Mouse (Mus musculus) embryonic fibroblast, embryonic 13.5 days (primary cell): ENCODE measurements around the gene Plekha7. TPM values are rescaled to one million over a fixed set of nuclear protein-coding genes. Genes with fewer than 3 reads are reported as not detected.
A peak's percentile ranks its signal among the peaks of the same experiment; 100 is the strongest.

ENCODE experiments used
- H3K27ac ChIP-seq: 2 replicates; pipeline ENCODE4 v1.5.1; 2012; ENCODE audit warnings: low read length, control low read depth, inconsistent platforms; ENCODE audit not compliant: insufficient read depth
- H3K4me1 ChIP-seq: 2 replicates; pipeline ENCODE4 v1.6.1; 2011; ENCODE audit warnings: low read length; ENCODE audit not compliant: control insufficient read depth, insufficient read depth
- H3K4me3 ChIP-seq: 2 replicates; pipeline ENCODE4 v1.5.1; 2011; ENCODE audit warnings: mild to moderate bottlenecking, control low read depth, low read length; ENCODE audit not compliant: insufficient read depth
- CTCF ChIP-seq: IDR thresholded peaks from 2 replicates; pipeline ENCODE4 v1.5.1; 2011; ENCODE audit warnings: mild to moderate bottlenecking, control low read depth, low read length, moderate library complexity, borderline replicate concordance; ENCODE audit not compliant: insufficient read depth
- POLR2A ChIP-seq: IDR thresholded peaks from 2 replicates; pipeline ENCODE4 v1.6.1; 2011; ENCODE audit warnings: low read depth, mild to moderate bottlenecking, control low read depth, low read length, moderate library complexity
- polyA plus RNA-seq: library from polyadenylated mRNA; stranded (reverse); fragments of >200 nt; gene quantifications from 2 replicates; pipeline ENCODE4 v1.2.4, GENCODE M21; 2011; ENCODE audit warnings: low read depth; ENCODE audit not compliant: missing spikeins, insufficient read length

The Plekha7 gene
- polyA plus RNA-seq, 1 experiment = 5.8 TPM

DNA sequence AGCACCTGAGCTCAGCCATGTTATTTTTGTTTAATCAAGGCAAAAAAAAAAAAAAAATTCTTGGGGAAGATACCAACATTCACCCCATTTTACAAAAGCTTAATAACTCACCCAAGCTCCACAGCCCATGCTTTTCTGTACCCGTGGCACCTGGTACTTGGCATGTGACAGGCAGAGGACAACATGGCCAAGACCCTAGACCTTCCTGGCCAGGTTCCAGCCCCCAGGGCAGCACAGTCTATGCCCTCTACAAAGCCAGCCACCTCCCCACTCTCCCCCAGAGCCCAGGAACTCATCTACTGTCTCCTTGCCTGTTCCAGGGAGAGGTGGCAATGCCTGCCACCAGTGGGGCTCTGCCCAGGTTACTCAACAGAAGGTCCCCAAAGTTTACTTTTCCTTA is 17.6 kb downstream of the Plekha7 start:
- Histone ChIP-seq H3K4me1 (peaks cover 10% of the 10 kb centered on the region), H3K27ac (no peak overlapping the region), H3K4me3 (no peak overlapping the region)
- no peak for TF ChIP-seq POLR2A

DNA sequence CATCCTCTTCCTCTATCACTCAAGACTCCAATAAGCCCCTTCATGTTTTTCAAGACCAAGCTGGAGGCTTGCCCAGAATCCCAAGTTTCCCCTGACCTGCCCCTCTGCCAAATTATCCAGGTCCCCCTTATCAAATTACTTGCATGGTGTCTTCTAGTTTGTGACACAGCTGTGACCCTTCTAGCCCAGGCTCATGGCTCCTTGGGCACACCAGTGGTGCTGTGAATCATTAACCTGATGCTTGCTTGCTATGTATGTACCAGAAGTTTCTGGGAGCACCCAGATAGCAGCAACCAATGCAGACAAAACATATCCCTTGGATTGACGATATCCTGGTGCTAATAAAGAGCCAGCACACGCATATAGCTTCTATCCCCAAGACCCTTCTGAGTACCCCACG is 19.2 kb downstream of the Plekha7 start:
- Histone ChIP-seq H3K4me1 (peaks cover 10% of the 10 kb centered on the region), H3K27ac (no peak overlapping the region), H3K4me3 (no peak overlapping the region)
- TF ChIP-seq POLR2A = no peak
- TF ChIP-seq CTCF = no peak

DNA sequence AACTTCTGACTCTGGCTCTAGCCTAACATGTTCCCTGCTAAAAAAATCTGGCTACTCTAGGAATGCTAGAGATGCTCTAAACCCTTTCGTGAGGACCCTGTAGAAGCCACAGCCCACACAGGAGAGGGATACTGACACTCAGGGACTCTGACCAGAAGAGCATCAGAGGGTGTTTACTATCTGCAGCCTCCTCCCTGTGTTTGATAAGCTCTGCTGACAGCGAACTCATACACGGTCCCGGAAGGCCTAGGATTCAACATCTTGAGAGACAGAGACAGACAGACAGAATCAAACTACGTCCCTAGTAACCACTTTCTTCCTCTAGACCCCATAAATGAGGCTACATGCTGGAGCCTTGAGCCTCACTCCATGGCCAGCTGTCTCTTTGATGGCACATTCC is 20.2 kb downstream of the Plekha7 start:
- peak overlapping the region; percentile 85 for H3K27ac ChIP-seq
- H3K4me1 ChIP-seq = peaks cover 10% of the 10 kb centered on the region
- no peak overlapping the region for H3K4me3 ChIP-seq
- TF ChIP-seq POLR2A = no peak
- TF ChIP-seq CTCF = no peak

DNA sequence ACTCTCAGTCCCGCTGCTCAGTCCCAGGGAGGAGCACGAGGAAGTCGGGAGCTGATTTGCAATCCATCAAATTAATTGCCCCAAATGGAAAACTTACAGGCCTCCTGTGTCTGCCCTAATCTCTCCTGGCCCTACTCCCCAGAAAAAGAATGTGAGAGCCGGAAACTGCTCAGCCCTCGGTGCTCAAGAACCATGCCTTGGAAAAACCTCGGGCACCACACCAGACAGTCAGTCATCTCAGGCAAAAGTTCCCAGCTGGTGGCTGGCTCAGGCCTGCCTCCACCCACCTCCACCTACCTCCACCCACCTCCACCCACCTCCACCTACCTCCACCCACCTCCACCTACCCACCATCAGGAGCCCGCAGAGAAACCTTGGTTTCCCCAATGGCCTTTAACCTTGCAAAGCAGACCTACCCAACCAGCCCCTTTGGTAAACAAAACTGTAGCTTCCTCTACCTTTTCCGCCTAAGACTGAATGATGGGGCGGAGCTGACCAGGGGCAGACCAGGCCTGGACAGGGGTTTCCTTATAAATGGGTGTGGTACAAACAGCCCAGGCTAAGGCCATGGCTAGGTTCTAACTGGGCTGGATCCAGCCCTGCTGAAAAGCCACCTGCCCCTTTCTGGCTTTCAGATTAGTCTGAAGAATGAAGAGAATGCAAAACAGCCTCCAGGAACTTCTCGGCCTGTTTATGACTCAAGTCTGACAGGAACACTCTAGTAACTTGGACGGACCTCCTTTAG is 21.4 kb downstream of the Plekha7 start:
- H3K27ac ChIP-seq = peak overlapping the region; percentile 85
- no peak overlapping the region for H3K4me3 ChIP-seq
- peaks cover 10% of the 10 kb centered on the region for H3K4me1 ChIP-seq
- TF ChIP-seq POLR2A = no peak
- no peak for TF ChIP-seq CTCF

DNA sequence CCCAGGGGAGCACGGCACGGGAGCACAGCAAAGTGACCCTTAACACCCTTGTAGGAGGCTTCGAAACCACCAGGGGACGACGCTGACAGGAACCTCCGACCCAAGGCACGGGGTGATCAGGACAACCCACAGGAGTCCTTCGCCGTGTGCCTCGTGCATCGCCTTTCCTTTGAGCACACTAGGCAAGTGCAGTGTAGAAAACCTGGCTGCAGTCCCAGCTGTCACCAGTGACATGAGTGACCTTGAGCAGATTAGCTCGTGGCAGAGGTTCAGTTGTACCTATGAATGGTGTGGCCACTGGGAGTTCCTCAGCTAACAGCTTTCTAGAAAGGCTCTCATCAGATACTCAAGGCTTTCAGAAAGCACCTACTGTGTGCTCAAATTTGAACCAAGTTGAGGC is 22.0 kb downstream of the Plekha7 start:
- TF ChIP-seq POLR2A (no peak), CTCF (no peak)
- no peak overlapping the region for H3K4me3 ChIP-seq
- H3K4me1 ChIP-seq = peaks cover 10% of the 10 kb centered on the region
- H3K27ac ChIP-seq = peak overlapping the region; percentile 85

DNA sequence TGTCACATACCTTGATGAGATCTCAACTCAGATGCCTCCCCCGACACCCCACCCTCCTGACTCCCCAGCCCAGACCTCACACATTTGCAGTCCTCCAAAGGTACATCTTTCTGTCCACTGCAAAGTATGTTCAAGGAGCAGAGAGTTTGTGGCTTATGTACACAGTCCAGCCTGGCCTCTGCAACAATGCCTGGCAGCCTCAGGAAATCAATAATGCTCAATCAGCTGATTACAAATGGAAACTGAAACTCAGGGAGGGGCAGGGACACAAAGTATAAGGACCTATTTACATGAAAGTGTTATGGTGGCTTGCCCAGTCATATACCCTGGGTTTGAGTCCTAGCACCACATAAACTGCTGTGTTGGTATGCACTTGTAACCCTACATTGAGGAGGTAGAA is 23.0 kb downstream of the Plekha7 start:
- H3K4me1 ChIP-seq = peaks cover 10% of the 10 kb centered on the region
- H3K4me3 ChIP-seq = no peak overlapping the region
- no peak for TF ChIP-seq POLR2A
- no peak for TF ChIP-seq CTCF
- H3K27ac ChIP-seq = no peak overlapping the region

DNA sequence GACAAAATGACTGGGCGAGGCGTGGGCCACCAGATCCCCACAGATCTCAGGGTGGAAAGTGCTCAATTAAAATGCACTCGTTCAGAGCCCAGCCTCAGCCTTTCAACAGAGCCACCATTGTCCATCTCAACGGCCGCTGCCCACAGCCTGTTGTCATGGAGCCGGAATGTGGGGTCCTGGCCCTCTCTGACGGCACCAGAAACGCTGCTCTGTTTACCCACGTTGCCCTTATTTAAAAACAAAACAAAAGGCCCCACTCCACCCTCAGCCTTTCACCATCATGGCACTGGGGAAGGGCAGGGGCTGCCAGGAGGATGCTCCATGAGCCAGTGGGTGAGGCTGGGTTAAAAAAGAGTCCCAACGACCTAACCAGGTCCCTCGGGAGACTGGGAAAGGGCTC is 25.4 kb downstream of the Plekha7 start:
- TF ChIP-seq POLR2A (no peak), CTCF (no peak)
- Histone ChIP-seq H3K4me3 (no peak overlapping the region), H3K27ac (no peak overlapping the region), H3K4me1 (peaks cover 5% of the 10 kb centered on the region)

DNA sequence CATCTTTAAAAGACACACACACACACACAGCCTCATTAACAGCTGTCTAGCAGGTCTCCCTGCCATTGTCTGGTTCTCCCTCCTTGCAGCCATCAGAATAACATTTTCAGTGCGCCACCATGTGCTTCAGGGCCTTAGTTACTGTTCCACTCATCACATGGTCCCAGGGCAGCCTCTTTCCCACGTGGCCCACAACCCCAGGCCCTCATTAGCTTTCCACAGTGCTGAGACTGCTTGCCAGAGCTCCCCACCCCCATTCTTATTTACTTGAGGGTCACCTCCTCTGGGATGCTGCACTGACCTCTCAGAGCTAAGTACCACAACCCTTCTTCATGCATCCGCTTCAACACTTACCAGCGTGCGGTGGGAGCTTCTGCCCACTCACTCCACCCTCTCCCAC is 28.1 kb downstream of the Plekha7 start:
- no peak for TF ChIP-seq POLR2A
- no peak for TF ChIP-seq CTCF
- Histone ChIP-seq H3K27ac (no peak overlapping the region), H3K4me1 (no peaks in the 10 kb centered on the region), H3K4me3 (no peak overlapping the region)

DNA sequence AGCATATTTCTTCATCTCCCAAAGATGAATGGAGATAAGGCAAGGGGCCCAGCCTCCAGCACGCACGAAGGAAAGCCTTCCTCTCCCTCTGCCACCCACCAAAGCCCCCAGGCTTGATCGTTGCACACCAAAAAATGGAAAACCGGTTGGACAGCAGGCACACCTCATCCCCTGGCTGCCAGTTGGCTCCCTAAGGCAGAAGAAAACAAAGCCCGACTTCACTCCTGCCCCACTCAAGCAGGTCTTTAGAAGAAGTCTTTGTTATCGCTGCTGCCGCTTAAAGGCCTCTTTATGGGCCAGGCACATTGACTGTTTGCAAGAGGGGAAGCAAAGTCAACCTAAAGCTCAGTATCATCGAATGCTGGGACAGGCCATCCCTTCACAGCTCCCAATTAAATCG is 29.9 kb downstream of the Plekha7 start:
- no peak overlapping the region for H3K4me3 ChIP-seq
- no peak for TF ChIP-seq POLR2A
- no peak for TF ChIP-seq CTCF
- no peak overlapping the region for H3K27ac ChIP-seq
- no peaks in the 10 kb centered on the region for H3K4me1 ChIP-seq

DNA sequence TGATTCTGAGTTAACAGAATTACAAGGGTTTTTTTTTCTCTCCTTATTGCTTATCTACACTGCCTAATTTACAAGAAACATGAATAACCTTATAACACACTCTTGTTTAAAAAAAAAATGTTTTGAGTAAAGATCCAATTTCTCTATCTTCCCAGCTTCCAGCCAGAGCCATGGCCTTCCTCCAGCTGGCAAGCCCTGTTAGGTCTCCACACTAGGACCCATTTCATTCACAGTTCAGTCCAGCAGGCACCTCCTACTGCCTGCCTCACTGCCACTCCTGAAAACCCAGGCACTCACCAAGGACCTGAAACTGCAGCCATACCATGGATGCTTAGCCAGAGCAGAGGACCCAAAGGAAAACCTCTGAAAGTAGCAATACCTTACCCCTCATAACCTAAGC is 31.9 kb downstream of the Plekha7 start:
- TF ChIP-seq CTCF (no peak), POLR2A (no peak)
- Histone ChIP-seq H3K27ac (no peak overlapping the region), H3K4me3 (no peak overlapping the region), H3K4me1 (no peaks in the 10 kb centered on the region)
